Mouse (Mus musculus): ENCODE results near the gene Atcay.

DNA sequence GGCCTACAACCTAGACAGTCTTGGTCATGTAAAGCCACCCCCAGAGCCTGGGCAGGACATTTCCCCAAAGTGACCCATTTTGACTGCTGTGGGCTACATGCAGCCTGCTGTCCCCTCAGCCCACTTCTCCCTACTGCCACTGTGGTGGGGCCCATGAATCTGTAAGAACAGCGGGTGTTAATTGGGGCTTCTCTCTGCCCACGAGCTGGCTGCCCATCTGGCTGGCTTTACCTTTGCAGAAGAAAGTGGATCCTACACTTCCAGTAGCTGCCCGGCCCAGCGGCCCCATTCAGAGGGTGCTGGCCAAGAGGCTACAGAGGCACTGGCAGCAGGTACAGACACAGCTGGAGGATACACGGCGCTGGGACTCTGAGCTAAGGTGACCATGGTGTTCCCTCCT, 14.5 kb upstream of the Atcay start:
- TF ChIP-seq CTCF (conservative IDR thresholded peaks at IDR 0.05; ENCODE audit: insufficient read depth, insufficient read length, low read depth, low read length) (no peak), POLR2A (IDR thresholded peaks at IDR 0.05; ENCODE audit: low read depth, low read length) (no peak)

All from kidney, adult 2 months (tissue).